Mouse (Mus musculus): ENCODE data around the gene Eva1a.

The Eva1a gene

GRCm38 (mm10) chr6:82070459-82070858, 29.6 kb downstream of the Eva1a start:
- DNase-seq, result no peak

- no peak for DNase-seq
Measured at GRCm38 (mm10) chr6:82073011-82073410, 32.2 kb downstream of the Eva1a start.

DNA sequence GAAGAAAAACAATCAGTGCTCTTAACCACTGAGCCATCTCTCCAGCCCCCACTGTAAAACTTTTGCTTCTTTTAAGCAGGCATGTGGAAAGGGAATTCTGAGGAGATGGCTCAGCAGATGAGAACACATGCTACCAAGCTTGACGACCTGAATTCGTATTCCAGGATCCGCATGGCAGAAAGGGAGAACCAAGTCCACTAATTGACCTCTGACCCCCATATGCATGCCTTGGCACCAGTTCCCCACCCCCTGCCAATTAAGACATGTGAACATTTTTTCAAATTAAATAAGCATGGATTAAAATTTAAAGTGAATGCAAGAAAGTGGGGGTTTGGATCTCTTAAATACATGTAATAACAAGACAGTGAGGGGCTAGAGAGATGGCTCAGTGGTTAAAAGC, 32.7 kb downstream of the Eva1a start:
- DNase-seq, result no peak

- no peak for DNase-seq
Measured at GRCm38 (mm10) chr6:82076364-82076763, 35.5 kb downstream of the Eva1a start.

DNA sequence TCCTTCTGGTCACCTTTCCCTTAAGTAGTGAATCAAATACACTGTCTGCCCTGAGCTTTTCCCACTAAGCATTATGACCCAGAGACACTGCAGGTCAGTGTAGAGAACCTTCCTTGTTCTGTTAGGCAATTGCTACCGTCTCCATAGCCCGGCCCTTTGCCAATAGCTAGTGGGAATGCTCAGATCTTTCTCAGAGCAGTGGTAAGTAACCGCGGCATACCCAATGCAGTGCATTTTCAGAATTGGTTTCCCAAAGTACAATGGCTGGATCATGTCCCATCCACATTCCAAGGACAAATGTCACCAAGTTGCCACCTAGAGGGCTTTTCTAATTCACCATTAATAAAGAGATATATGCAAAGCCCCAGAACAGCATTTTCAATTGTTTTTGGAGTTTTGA, 38.0 kb downstream of the Eva1a start:
- no peak for DNase-seq

- no peak for DNase-seq
Measured at GRCm38 (mm10) chr6:82083655-82084054, 42.8 kb downstream of the Eva1a start.

DNA sequence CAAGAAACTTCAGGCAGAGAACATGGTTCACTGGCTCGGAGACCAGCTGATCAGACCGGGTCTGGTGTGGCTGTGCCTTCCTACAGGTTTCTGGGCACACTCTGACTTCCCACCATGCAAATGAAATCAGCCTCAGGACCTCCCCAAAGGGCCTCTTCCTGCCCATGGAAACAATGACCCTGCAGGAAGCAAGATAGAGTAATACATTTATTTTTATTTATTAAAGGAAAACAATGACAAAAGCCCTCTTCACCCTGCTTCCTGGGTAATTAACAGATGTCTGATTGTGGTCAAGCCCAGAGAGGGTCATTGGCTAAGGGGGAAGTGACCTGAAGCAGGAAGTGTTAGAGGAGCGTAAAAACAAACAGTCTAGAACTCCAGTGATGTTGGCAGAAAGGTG, 43.4 kb downstream of the Eva1a start:
- DNase-seq, result no peak

DNA sequence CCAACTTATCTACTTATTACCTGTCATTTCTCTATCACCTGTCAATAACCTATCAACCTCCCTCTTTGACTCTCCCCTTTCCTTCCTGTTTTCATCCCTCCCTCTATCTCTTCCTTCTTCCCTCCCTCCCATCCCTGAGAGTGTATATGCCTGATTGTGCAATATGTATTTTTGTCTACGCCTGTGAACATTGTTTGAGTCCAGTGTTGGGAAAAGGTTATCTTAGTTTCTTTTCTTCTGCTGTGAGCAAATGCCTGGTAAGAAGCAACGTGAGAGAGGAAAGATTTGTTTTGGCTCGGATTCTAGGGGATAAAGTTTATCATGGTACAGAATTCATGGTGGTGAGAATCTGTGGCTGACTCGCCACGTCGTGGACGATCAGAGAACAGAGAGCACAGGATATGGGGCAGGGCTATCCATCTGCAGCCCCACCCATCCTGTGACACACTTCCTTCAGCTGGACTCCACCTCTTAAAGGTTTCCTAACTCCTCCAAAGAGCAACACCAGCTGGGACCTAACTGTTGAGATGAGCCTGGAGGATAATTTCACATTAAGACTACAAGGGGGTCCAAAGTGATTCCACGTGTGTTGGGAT, 44.6 kb downstream of the Eva1a start:
- no peak for DNase-seq

- DNase-seq, result no peak
Measured at GRCm38 (mm10) chr6:82088133-82088532, 47.3 kb downstream of the Eva1a start.

DNA sequence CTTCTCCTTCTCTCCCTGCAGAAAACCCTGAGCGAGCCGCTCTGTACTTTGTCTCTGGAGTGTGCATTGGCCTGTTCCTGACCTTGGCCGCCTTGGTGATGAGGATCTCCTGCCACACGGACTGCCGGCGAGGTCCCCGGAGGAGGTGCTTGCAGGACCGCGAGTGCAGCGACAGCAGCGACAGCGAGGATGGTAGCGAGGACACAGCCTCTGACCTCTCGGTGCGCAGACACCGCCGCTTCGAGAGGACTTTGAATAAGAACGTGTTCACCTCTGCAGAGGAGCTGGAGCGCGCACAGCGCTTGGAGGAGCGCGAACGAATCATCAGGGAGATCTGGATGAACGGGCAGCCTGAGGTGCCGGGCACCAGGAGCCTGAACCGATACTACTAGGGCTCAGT, 50.9 kb downstream of the Eva1a start:
- no peak for DNase-seq

DNA sequence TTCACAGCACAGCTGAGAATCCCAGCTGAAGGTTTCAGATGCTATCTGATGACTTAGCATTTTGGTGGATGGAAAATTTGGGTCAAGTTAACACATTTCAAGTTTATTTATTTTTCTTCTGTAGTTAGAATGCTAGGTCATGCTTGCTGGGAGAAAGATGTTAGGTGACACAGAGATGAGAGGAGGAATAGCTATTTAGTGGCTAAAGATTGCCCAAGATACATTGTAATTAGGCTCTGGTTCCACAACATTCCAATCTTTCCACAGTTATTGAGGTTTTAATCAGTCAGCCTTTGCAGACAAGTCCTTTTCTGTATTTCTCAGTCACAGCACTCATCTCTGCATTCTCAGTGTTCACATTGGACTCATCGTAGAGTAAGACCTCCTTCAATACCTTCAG, 56.9 kb downstream of the Eva1a start:
- no peak for DNase-seq

- DNase-seq, result no peak
Measured at GRCm38 (mm10) chr6:82098456-82098855, 57.6 kb downstream of the Eva1a start.

GRCm38 (mm10) chr6:82110473-82110872, 69.6 kb downstream of the Eva1a start:
- DNase-seq, result no peak

DNA sequence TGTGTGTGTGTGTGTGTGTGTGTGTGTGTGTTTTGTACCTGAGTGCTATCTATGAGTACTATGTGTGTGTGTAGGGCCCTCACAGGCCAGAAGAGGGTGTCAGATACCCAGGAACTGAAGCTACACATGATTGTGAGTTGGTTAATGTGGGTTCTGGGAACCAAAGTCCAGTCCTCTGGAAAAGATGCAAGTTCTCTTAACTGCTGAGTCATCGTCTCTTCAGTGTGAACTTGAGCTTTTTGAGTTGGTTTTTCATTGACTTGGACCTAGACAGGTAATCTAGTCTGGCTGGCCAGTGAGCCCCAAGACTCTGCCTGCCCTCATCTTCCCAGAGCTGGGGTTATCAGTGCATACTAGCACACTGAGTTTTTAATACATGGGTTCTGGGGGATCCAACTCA, 70.3 kb downstream of the Eva1a start:
- no peak for DNase-seq

GRCm38 (mm10) chr6:82111540-82111939, 70.7 kb downstream of the Eva1a start:
- DNase-seq, result no peak

DNA sequence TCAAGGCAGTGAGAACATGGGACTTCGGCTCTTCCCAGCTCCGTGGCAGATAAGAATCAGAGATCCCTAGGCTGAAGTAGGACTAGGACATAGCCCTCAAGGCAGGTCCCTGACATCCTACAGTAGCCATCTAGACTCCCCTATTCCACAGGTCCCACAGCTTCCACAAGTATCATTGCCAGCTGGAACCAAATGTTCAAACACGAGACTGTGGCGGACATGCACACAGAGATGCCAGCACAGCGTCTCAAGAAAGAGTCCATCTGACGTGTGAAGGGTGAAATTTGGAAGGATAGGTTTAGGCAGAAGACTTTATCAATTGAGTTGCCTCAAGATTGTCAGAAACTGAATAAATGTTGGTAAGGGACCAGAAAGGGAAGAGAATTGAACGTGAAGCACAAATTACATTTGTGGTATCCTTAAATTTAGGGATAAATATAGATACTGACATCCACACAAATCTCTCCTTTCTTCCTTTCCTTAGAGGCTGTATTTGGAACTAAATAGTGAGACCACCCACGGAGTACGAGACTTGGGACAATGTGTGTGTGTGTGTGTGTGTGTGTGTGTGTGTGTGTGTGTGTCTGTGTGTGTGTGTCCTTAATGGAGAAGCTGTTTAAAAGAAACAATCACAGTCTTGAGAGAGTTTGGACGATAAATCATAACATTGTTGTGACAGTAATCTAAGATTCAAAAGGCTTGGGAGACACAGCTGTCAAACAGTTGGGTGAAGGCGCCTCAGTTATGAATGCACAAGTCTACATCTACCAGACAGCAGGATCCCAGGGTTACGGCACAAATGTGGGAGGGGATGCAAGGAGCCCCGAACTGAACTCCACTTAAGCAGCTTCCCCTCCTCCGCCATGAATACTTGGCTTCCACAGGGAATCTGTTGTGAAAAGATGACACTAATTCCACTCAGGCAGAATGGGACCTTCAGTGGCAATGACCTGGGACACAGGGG, 71.6 kb downstream of the Eva1a start:
- no peak for DNase-seq

DNA sequence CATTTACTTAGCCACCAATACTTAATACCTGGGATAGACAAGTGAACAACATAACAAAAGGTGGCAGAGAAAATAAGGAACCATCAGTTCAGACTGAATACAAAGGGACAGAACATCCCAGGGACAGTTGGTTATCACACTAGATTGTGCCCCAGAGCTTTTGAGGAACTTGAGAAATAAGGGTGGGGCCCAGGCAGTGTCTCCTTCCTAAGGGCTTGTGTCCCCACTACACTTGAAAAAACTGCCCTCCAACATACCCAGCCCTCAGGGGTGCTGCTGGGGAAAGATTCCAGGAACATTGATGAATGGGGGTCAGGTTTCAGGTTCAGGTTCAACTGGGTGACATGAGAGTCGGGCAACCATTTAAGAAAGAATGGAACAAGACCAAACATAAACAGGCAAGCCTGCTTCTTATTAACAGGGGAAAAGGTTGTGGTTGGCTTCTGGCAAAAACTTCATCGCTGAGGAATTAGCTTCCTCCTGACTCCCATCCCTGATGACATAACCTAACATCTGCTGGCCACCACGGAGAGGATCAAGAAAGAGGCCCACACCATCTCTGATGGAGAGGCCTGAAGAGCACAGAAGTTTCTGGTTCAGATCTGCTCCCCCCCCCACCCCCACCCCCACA, 74.6 kb downstream of the Eva1a start:
- DNase-seq, result no peak

DNA sequence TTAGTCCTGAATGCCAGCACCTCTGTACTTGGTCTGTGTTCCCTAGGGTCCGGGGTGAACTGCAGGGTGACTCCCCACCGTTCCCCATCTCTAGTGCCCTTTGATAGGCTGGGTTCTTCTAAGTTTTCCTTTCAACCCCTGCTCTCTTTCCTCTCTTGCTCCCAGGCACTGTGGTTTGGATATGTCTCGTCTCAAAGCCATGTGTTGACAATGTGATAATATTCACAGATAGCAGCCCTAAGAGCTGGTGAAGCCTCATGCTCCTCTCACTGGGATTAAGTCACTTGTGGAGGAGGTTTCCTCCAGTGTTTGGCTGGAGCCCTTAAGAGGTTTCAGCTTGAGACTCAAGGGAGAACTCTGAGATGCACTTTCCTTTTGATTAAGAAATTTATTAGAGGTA, 75.3 kb downstream of the Eva1a start:
- no peak for DNase-seq

DNA sequence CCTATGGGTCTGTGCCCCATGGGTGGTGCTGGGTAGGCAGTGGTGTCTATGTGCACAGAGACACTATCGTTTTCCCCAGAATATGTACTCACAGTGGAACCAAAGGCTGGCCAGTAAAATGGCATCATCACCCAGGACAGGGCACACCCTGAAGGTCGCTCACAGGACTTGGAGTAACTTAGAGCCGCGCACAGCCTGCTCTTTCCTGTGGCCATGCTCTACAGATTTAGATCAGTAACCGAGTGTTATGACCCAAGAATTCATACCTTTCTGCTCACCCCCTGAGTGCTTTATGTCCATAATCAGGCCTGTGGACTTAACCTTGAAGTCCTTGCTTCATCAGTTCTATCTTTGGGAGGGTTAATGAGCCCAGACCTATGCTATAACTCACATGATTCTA, 77.0 kb downstream of the Eva1a start:
- DNase-seq, result no peak

DNA sequence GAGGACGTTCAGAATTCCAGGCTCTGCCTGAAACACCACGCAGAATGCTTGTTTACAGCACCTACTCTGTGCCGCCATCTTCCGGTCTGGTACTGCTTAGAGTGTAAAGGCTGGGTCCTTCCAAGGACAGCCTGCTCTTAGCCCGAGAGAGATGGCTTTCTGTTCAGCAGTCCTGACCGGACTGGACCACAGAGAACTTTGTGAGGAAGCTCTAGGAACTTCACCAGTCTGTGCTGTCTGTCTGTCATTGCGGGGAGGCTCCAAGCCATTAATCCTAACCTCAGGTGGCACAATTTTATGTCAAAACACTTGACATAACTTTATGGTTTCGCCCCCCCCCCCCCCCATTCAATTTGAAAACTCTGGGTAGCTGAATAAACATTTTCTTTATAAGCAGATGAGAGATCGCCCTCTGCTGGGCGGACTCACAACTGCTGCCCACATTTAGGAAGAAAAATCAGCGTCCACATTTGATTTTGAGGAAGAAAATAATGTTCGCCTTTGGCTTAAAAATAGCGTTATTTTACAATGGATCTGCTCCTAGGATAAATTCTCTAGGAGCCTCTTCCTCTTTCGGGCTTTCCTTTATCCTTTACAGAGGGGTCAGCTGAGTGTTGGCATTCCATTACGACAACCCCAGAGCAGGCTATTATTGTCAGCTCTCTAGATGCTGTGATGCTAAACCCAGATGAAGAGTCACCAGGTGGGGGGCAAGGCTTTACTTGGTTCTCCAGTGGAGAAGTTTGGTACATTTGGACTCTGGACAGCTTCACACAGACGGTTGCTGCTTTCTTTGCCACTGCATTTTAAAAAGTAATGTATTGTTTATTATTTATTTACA, 78.7 kb downstream of the Eva1a start:
- DNase-seq, result peak in 1 of 2 experiments; percentile 14

DNA sequence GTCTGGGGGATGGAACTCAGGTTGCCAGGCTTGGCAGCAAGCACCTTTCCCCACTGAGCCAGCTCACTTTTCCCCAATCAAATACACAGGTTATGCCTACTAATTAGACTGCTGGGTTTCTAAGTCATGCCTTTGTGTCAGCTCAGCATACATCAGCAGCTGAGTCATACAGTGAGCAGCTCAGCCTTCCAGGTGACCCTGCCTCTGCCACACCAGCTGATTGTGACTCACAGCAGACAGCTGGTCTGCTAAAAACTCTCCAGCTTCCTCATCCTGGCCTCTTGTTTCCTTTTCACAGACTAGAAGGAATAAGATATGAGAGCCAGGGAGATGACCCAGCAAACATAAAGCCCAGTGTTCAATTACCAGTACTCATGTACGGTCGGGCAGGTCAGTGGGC, 84.3 kb downstream of the Eva1a start:
- DNase-seq, result no peak

DNA sequence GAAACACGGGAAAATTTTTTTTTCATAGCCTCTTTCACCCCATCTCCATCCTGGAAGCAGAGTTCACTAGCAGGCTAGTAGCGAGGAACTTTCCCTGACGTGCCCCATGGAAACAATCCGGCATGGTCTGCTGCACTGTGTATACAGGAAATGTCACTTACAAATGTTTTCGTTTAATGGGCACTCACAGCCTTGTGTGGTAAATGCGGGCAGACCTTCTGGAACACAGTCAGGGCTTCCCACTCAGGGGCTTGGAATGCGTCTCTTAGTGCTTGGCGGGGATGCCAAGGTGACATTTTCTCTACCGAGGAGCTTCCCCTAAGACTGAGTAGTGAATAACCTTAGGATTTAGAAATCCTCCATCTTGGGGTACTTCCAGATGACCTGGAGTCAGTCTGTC, 87.0 kb downstream of the Eva1a start:
- no peak for DNase-seq

- DNase-seq, result no peak
Measured at GRCm38 (mm10) chr6:82129630-82130217, 88.9 kb downstream of the Eva1a start.

Measured in spleen, adult 18-20 months (tissue).